Mouse (Mus musculus) midbrain, embryonic 15.5 days (tissue): Measurements from ENCODE around the gene Mrps5. TPM values are rescaled to one million over a fixed set of nuclear protein-coding genes. Genes with fewer than 3 reads are reported as not detected.

Experiments
- ATAC-seq: fragments of 200-750 bp; cut with Nextera tagmentation; replicated peaks from 2 replicates; pipeline ENCODE4 v1.8.0; 2017; ENCODE audit warnings: moderate TSS enrichment
- H3K27ac ChIP-seq: fragments of 300-500 bp; sonication (generic); 2 replicates; pipeline ENCODE4 v1.5.1; 2015; ENCODE audit warnings: mild to moderate bottlenecking, inconsistent platforms
- H3K27me3 ChIP-seq: fragments of 300-500 bp; sonication (generic); replicated peaks from 2 replicates; pipeline ENCODE4 v1.6.1; 2015; ENCODE audit warnings: inconsistent platforms
- H3K36me3 ChIP-seq: fragments of 300-500 bp; sonication (generic); replicated peaks from 2 replicates; pipeline ENCODE4 v1.6.1; 2015; ENCODE audit warnings: inconsistent platforms
- H3K4me1 ChIP-seq: fragments of 300-500 bp; sonication (generic); 2 replicates; pipeline ENCODE4 v1.6.1; 2015; ENCODE audit warnings: inconsistent platforms
- H3K4me2 ChIP-seq: fragments of 300-500 bp; sonication (generic); 2 replicates; pipeline ENCODE4 v1.6.1; 2015; ENCODE audit warnings: inconsistent platforms, mild to moderate bottlenecking, moderate library complexity
- H3K4me3 ChIP-seq: fragments of 300-500 bp; sonication (generic); 2 replicates; pipeline ENCODE4 v1.5.1; 2015; ENCODE audit warnings: mild to moderate bottlenecking, inconsistent platforms
- H3K9ac ChIP-seq: fragments of 300-500 bp; sonication (generic); 2 replicates; pipeline ENCODE4 v1.6.1; 2015; ENCODE audit warnings: mild to moderate bottlenecking, inconsistent platforms
- H3K9me3 ChIP-seq: fragments of 300-500 bp; sonication (generic); 2 replicates; pipeline ENCODE4 v1.6.1; 2016; ENCODE audit warnings: inconsistent platforms
- WGBS: fragments of 180-500 bp; shearing (Covaris S2); methylation state at CpG from one replicate; pipeline ENCODE4 v1.1.7; 2015; ENCODE audit warnings: mixed read lengths; 5-methylcytosine and 5-hydroxymethylcytosine counted together
- polyA plus RNA-seq: library from polyadenylated mRNA; unstranded; fragments of >200 nt; fragmentation: Nextera tagmentation; extraction: Ambion mirVana; gene quantifications from 2 replicates; pipeline ENCODE4 v1.2.1, GENCODE M21; 2015

Mrps5 gene
- polyA plus RNA-seq, 1 experiment from 2014 or later, result 151 TPM

DNA sequence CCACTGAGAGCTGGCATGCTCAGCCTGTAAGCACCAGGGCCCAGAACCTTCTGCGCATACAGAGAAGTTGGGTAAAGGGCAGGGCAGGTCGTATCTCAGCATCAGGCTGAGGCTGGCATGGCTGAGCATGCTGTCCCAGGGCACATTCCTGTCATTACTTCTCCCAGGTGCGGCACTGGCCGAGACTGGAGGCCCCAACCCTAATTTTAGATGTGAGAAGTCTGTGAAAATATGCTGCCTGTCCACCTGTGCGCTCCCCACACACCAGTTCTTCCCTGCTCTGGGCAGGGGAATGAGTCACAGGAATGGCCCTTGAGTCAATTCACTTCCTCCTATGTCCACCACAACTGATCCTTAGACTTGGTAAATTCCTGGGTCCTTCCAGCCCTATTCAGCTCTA lies 38.6 kb downstream of the Mrps5 start:
- no peak overlapping the region for H3K27ac ChIP-seq
- no peak overlapping the region for H3K4me3 ChIP-seq
- ATAC-seq, result no peak
- no peaks in the 10 kb centered on the region for H3K9me3 ChIP-seq
- no peaks in the 10 kb centered on the region for H3K4me1 ChIP-seq
- WGBS, result 84% methylated on average over 5 of the region's 5 CpGs
- H3K4me2 ChIP-seq, result no peak overlapping the region
- H3K9ac ChIP-seq, result no peak overlapping the region
- no peaks in the 10 kb centered on the region for H3K36me3 ChIP-seq
- no peaks in the 10 kb centered on the region for H3K27me3 ChIP-seq

DNA sequence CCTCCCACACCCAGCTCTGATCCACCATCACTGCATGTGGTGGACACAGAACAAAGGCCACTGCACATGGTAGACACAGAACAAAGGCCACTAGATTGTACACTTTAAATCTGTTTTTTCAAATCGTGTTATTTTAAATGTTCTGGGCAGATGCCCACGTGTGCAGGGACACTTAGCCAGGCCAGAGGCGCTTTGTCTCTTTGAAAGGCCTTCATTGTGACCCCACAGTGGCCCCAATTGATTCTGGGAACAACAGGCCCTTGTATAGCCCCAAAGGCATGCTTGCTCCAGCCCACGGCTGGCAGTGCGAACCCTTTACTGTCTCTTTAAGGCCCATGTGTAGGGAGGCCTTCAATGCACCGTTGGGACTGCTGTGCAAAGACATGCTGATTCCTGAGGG lies 40.3 kb downstream of the Mrps5 start:
- no peak overlapping the region for H3K27ac ChIP-seq
- no peak overlapping the region for H3K4me2 ChIP-seq
- no peak overlapping the region for H3K9ac ChIP-seq
- 51% methylated on average over 6 of the region's 6 CpGs for WGBS
- no peaks in the 10 kb centered on the region for H3K27me3 ChIP-seq
- H3K36me3 ChIP-seq, result no peaks in the 10 kb centered on the region
- ATAC-seq, result no peak
- no peaks in the 10 kb centered on the region for H3K9me3 ChIP-seq
- H3K4me3 ChIP-seq, result no peak overlapping the region
- no peaks in the 10 kb centered on the region for H3K4me1 ChIP-seq

GRCm38 (mm10) chr2:127627990-127628570 lies 41.1 kb downstream of the Mrps5 start:
- no peak for ATAC-seq
- no peaks in the 10 kb centered on the region for H3K27me3 ChIP-seq
- 78% methylated on average over 6 of the region's 6 CpGs for WGBS

DNA sequence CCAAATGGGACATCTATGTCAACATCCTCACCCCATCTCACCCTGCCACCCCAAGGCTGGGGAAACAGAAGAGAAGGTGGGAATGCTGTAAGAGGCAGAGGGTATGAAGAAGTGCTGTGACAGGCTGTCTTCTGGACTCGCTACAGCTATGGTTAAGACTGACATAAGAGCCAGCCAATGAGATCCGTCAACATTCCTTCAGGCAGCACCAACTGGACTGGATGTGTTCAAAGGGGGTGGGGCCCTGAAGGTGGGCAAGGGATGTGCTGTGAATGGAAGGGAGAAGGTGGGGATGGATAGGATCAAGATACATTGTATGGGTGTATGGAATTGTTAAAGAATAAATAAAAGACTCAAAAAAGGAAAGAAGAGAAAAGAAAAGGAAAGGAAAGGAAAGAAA lies 45.6 kb downstream of the Mrps5 start:
- Histone ChIP-seq H3K9ac (no peak overlapping the region), H3K4me3 (no peak overlapping the region), H3K36me3 (no peaks in the 10 kb centered on the region), H3K27ac (no peak overlapping the region), H3K4me2 (no peak overlapping the region), H3K27me3 (no peaks in the 10 kb centered on the region), H3K4me1 (no peaks in the 10 kb centered on the region), H3K9me3 (no peaks in the 10 kb centered on the region)
- ATAC-seq, result no peak
- 79% methylated on average over 2 of the region's 2 CpGs for WGBS

More at GRCm38 (mm10) chr2:127627990-127628570, 41.1 kb downstream of the Mrps5 start:
- Histone ChIP-seq H3K4me3 (no peak overlapping the region), H3K9me3 (no peaks in the 10 kb centered on the region), H3K4me1 (no peaks in the 10 kb centered on the region), H3K36me3 (no peaks in the 10 kb centered on the region), H3K4me2 (no peak overlapping the region), H3K9ac (no peak overlapping the region), H3K27ac (no peak overlapping the region)

GRCm38 (mm10) chr2:127635581-127635980 lies 48.6 kb downstream of the Mrps5 start:
- no peaks in the 10 kb centered on the region for H3K36me3 ChIP-seq

DNA sequence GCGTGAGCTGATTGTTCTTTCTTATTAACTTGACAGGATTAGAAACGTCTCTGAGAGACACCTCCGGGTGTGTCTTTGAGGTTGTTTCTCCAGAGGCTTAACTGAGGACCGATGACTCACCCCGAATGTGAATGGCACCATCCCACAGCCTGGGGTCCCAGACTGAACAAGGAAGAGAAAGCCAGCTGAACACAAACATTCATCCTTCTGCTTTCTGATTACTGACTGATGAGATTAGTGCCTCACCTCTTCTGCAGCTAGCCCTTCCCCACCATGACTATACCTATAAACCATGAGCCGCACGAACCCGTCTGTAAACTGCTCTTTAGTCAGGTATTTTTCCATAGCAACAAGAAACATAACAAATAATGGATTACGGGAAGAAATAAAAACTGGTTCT lies 52.0 kb downstream of the Mrps5 start:
- WGBS, result 60% methylated on average over 9 of the region's 9 CpGs
- no peak overlapping the region for H3K4me3 ChIP-seq
- no peak for ATAC-seq

More at GRCm38 (mm10) chr2:127635581-127635980, 48.6 kb downstream of the Mrps5 start:
- 82% methylated on average over 6 of the region's 6 CpGs for WGBS
- H3K27ac ChIP-seq, result no peak overlapping the region
- no peak overlapping the region for H3K4me2 ChIP-seq
- no peak overlapping the region for H3K9ac ChIP-seq
- no peaks in the 10 kb centered on the region for H3K4me1 ChIP-seq
- no peak for ATAC-seq
- H3K4me3 ChIP-seq, result no peak overlapping the region
- no peaks in the 10 kb centered on the region for H3K9me3 ChIP-seq
- H3K27me3 ChIP-seq, result no peaks in the 10 kb centered on the region

GRCm38 (mm10) chr2:127643728-127644704 lies 57.0 kb downstream of the Mrps5 start:
- ATAC-seq, result no peak
- no peak overlapping the region for H3K9ac ChIP-seq
- H3K4me1 ChIP-seq, result no peaks in the 10 kb centered on the region
- no peaks in the 10 kb centered on the region for H3K36me3 ChIP-seq
- no peaks in the 10 kb centered on the region for H3K9me3 ChIP-seq
- H3K4me2 ChIP-seq, result no peak overlapping the region
- no peaks in the 10 kb centered on the region for H3K27me3 ChIP-seq
- 71% methylated on average over 19 of the region's 19 CpGs for WGBS
- no peak overlapping the region for H3K27ac ChIP-seq
- no peak overlapping the region for H3K4me3 ChIP-seq

More for the DNA sequence above, 52.0 kb downstream of the Mrps5 start:
- Histone ChIP-seq H3K36me3 (no peaks in the 10 kb centered on the region), H3K27ac (no peak overlapping the region), H3K9me3 (no peaks in the 10 kb centered on the region), H3K27me3 (no peaks in the 10 kb centered on the region), H3K4me1 (no peaks in the 10 kb centered on the region), H3K4me2 (no peak overlapping the region), H3K9ac (no peak overlapping the region)

DNA sequence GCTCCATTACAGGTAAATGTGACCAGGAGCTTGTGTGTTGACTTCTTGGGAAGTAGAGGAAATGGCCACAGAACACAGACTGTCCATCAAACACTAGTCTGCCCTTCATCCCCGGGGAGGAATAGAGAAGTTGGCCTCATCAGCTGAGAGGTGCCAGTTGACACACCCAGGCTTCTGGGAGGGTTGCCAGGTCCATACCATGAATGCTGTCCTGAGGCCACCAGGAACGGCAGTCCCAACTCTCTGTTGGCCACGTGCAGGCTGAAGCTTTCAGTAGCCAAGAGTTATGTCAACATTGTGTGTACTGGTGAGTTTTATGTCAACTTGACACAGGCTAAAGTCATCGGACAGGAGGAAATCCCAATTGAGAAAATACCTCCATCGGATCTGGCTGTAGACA lies 59.9 kb downstream of the Mrps5 start:
- 79% methylated on average over 5 of the region's 5 CpGs for WGBS
- Histone ChIP-seq H3K4me1 (no peaks in the 10 kb centered on the region), H3K9ac (no peak overlapping the region), H3K36me3 (no peaks in the 10 kb centered on the region), H3K9me3 (no peaks in the 10 kb centered on the region), H3K27me3 (no peaks in the 10 kb centered on the region), H3K4me3 (no peak overlapping the region), H3K4me2 (no peak overlapping the region), H3K27ac (no peak overlapping the region)
- no peak for ATAC-seq

- no peaks in the 10 kb centered on the region for H3K27me3 ChIP-seq
- H3K9me3 ChIP-seq, result no peaks in the 10 kb centered on the region
- no peak for ATAC-seq
- no peak overlapping the region for H3K4me2 ChIP-seq
- no peaks in the 10 kb centered on the region for H3K36me3 ChIP-seq
- no peak overlapping the region for H3K4me3 ChIP-seq
- WGBS, result 90% methylated on average over 6 of the region's 6 CpGs
- no peaks in the 10 kb centered on the region for H3K4me1 ChIP-seq
- no peak overlapping the region for H3K9ac ChIP-seq
- H3K27ac ChIP-seq, result no peak overlapping the region
These were observed 61.1 kb downstream of the Mrps5 start for GRCm38 (mm10) chr2:127648145-127648544.

DNA sequence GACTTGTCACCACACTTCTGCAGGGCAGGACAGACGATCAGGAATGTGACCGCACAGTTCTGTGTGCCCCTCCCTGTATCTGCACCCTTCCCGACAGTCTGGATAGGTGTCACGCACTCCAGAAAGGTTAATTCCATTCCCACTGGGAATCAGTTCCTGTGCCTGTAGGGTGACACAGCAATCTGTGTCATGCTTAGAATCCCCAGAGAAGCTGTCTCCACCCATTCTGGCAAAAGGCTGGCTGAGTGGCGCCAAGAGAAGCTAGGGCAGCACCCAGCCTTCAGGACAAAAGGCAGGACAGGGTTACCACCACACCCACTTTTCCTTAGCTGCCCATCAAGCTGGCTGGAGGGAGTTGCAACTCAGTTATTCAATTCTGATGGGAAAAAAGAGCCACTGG lies 62.9 kb downstream of the Mrps5 start:
- Histone ChIP-seq H3K4me1 (no peaks in the 10 kb centered on the region), H3K4me3 (no peak overlapping the region), H3K36me3 (no peaks in the 10 kb centered on the region), H3K27me3 (peaks cover 11% of the 10 kb centered on the region), H3K27ac (no peak overlapping the region), H3K9me3 (no peaks in the 10 kb centered on the region), H3K4me2 (no peak overlapping the region), H3K9ac (no peak overlapping the region)
- no peak for ATAC-seq
- WGBS, result 79% methylated on average over 5 of the region's 5 CpGs

DNA sequence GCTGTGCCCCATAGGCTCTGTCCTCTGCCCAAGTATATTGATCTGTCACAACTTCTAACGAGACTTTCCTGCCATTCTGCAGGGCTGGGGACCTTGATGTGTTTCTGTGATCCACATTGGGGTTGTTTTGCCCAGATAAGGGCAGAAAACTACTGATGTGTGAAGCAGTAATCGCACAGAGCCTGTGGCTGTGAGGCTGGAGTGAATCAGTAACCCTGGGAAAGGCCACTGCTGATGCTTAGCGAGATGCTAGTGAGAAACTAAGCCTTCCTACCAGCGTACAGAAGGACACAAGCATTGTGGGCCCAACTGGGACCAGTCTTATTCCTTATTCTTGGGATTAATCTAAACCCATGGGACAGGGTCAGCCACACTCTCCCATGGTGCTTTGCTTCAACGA lies 64.6 kb downstream of the Mrps5 start:
- no peaks in the 10 kb centered on the region for H3K9me3 ChIP-seq
- no peak overlapping the region for H3K4me2 ChIP-seq
- 73% methylated on average over 5 of the region's 5 CpGs for WGBS
- H3K9ac ChIP-seq, result no peak overlapping the region
- no peak overlapping the region for H3K27ac ChIP-seq
- no peaks in the 10 kb centered on the region for H3K36me3 ChIP-seq
- no peak overlapping the region for H3K4me3 ChIP-seq
- H3K27me3 ChIP-seq, result peaks cover 24% of the 10 kb centered on the region
- ATAC-seq, result no peak
- peaks cover 8% of the 10 kb centered on the region for H3K4me1 ChIP-seq

DNA sequence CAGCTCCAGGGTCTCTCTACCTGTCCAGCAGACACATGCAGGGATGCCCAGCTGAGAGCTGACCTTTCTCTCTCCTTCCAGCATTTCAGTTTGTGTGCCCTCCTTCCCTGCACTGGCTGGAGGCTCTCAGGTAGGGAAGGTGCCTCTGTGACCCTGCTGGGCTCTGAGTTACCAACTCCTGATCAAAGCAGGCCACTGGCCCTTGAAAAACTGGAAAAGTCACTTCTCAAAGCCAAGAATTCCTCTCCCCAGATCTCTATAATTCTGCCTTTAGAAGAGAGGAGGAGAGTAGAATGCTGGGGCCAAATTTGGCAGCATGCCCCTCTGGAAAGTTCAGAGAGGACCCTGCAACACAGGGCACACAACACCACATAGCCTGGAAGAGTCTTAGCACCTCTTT lies 65.3 kb downstream of the Mrps5 start:
- Histone ChIP-seq H3K4me1 (peaks cover 9% of the 10 kb centered on the region), H3K9ac (no peak overlapping the region), H3K36me3 (no peaks in the 10 kb centered on the region), H3K9me3 (no peaks in the 10 kb centered on the region), H3K27ac (no peak overlapping the region), H3K4me2 (no peak overlapping the region), H3K27me3 (peaks cover 31% of the 10 kb centered on the region), H3K4me3 (no peak overlapping the region)
- ATAC-seq, result no peak

GRCm38 (mm10) chr2:127652805-127653204 lies 65.8 kb downstream of the Mrps5 start:
- no peak overlapping the region for H3K4me3 ChIP-seq
- peaks cover 35% of the 10 kb centered on the region for H3K27me3 ChIP-seq
- 88% methylated on average over 2 of the region's 2 CpGs for WGBS
- H3K27ac ChIP-seq, result no peak overlapping the region
- no peak overlapping the region for H3K4me2 ChIP-seq
- H3K9me3 ChIP-seq, result no peaks in the 10 kb centered on the region
- peaks cover 9% of the 10 kb centered on the region for H3K4me1 ChIP-seq
- no peak overlapping the region for H3K9ac ChIP-seq
- no peaks in the 10 kb centered on the region for H3K36me3 ChIP-seq
- no peak for ATAC-seq
